Mouse (Mus musculus): Measurements from ENCODE around the gene Gm44805. TPM values are rescaled to one million over a fixed set of nuclear protein-coding genes. Genes with fewer than 3 reads are reported as not detected.

The Gm44805 gene
- total RNA-seq (2021), result not detected
- long read RNA-seq, experiment 1, result 0 reads
- long read RNA-seq, experiment 2, result 0 reads

DNA sequence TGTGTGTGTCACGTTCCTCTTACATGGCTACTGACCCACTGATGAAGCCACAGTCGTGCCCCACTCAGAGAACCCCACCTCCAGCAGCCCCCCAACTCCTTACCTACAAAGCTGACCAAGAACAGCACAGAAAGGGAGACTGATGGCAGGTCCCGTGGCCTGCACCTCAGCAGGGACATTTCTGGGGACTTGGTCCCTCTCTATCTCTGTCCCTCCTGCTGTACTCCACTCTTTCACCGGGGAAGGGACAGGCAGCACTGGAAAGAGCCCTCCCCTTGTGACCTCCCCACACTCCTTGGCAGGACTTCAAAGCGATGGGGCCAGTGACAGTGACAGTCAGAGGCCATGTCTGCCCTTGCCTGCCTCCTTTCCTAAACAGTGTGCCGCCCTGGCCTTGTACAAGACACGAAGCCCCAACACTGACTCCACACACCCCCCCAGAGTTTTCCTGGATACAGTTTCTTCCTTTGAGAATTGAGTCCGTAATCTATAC is at the start of gene Gm44805, which contains the start of gene Apoc4:
Gene Gm44805, minus strand, starts transcription at position 222 of the 493 bp plus-strand sequence.
Gene Apoc4, minus strand, starts transcription at position 278 of the 493 bp plus-strand sequence.
- Histone ChIP-seq H3K27ac (no peak within 1 kb of the TSS), H3K4me3 (no peak within 1 kb of the TSS)
- DNase-seq (ENCODE audit: low spot score in 2 of 2), result no peak
- TF ChIP-seq CTCF (conservative IDR thresholded peaks at IDR 0.05), result no peak

DNA sequence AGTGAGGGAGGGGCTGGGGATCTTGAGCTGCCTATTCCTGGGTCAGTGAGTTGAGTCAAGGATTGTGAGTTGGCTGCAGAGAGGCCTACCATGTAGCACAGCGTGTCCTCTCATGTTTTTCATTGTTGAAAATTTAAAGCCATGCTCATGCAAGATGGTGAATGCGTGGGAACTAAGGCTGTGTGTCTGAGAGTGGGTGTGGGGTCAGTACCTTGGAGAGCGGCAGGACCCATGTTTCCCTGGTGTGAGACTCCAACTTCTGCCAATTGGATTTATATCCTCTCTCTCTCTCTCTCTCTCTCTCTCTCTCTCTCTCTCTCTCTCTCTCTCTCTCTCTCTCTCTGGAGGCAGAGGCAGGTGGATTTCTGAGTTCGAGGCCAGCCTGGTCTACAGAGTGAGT is 45.3 kb upstream of the Gm44805 start:
- no peak for TF ChIP-seq CTCF (conservative IDR thresholded peaks at IDR 0.05)
- Histone ChIP-seq H3K4me3 (no peak overlapping the region), H3K27ac (no peak overlapping the region)
- no peak for DNase-seq (ENCODE audit: low spot score in 2 of 2)

GRCm38 (mm10) chr7:19724167-19724566 is 42.9 kb upstream of the Gm44805 start:
- no peak for TF ChIP-seq CTCF (conservative IDR thresholded peaks at IDR 0.05)
- Histone ChIP-seq H3K4me3 (no peak overlapping the region), H3K27ac (no peak overlapping the region)
- DNase-seq (ENCODE audit: low spot score in 2 of 2), result no peak

DNA sequence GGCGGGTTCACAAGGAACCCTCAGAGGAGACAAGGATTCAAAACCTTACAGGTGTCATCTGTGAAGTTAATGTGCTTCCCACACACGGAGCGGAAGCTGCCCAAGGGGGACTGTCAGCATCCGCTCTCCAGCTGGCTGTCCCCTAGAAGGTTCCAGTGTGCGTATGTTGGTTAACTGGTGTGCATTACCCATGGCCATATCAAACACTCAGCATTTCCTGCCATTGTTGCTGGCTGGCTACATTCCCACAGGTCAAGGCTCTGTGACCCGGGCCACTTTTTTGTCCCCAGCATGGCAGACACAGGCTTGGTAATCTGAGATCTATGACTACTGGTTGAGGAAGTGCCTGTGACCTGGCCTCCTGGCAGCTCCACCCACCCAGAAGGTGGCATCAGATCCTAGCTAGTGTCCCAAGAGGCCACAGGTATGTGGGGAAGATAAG is 41.6 kb upstream of the Gm44805 start:
- TF ChIP-seq CTCF (conservative IDR thresholded peaks at IDR 0.05), result no peak
- no peak overlapping the region for H3K27ac ChIP-seq
- no peak overlapping the region for H3K4me3 ChIP-seq
- no peak for DNase-seq (ENCODE audit: low spot score in 2 of 2)

DNA sequence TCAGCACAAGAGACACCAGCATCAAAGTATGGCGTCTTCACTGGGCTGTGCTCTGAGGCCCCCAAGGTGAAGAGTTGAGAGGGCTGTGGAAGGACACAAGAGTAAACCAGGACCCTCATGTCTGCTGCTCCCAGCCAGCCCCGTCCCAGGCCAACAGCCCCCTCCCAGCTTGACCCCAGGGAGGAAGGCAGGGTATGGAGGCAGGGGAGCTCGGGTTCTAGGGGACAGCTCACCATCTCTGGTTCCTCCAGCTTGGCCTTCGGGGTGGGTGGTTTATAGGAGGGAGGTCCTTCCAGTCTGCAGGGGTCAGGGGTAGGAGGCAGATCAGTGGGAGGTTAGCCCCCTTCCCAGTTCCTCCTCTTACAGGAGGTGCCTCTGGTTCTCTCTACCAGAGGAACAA is 38.0 kb upstream of the Gm44805 start:
- H3K4me3 ChIP-seq, result no peak overlapping the region
- H3K27ac ChIP-seq, result no peak overlapping the region
- TF ChIP-seq CTCF (conservative IDR thresholded peaks at IDR 0.05), result no peak
- DNase-seq (ENCODE audit: low spot score in 2 of 2), result no peak

- no peak for TF ChIP-seq CTCF (conservative IDR thresholded peaks at IDR 0.05)
- Histone ChIP-seq H3K27ac (no peak overlapping the region), H3K4me3 (no peak overlapping the region)
- no peak for DNase-seq (ENCODE audit: low spot score in 2 of 2)
Observed at GRCm38 (mm10) chr7:19718297-19718952, 37.2 kb upstream of the Gm44805 start.

DNA sequence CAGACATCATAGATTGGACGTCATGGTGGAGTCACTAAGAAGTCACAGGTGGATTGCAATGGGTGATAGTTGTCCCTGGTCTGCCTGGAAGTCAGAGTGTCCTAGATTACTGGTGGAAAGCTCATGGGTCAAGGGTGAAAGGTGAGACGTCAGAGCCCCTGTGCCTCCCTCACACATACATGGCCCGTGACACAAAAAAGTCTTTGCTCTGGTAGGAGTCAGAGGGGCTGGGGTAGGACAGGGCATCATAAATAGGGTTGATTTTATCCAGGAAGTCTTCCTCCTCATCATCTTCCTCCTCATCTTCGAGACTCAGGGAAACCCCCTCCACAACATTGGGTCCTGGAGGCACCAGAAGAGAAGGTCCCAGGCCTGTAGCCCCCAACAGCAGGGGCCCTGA is 36.1 kb upstream of the Gm44805 start:
- Histone ChIP-seq H3K27ac (no peak overlapping the region), H3K4me3 (no peak overlapping the region)
- no peak for TF ChIP-seq CTCF (conservative IDR thresholded peaks at IDR 0.05)
- DNase-seq (ENCODE audit: low spot score in 2 of 2), result no peak

DNA sequence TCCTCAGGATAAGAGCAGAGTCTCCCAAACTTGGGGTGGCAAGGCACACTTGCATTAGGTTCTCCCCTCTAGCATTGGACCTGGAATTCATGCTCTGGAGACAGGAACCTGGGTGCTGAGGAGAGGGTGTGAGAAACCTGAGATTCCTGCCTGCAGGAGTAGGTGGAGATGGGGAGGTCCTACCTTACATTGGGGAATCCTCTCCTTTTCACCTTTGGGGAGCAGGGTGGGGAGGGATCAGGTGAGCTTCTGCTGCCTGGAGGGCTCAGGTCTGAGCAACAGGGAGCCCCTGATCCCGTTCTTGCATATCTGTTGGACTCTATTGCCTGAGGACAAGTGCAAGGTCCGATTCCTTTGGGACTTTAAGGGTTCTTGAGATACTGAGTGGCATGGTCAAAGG is 35.6 kb upstream of the Gm44805 start:
- no peak for DNase-seq (ENCODE audit: low spot score in 2 of 2)
- H3K27ac ChIP-seq, result peak overlapping the region; percentile 90; the same call in 1 of the 2 replicates
- H3K4me3 ChIP-seq, result no peak overlapping the region
- TF ChIP-seq CTCF (conservative IDR thresholded peaks at IDR 0.05), result no peak

DNA sequence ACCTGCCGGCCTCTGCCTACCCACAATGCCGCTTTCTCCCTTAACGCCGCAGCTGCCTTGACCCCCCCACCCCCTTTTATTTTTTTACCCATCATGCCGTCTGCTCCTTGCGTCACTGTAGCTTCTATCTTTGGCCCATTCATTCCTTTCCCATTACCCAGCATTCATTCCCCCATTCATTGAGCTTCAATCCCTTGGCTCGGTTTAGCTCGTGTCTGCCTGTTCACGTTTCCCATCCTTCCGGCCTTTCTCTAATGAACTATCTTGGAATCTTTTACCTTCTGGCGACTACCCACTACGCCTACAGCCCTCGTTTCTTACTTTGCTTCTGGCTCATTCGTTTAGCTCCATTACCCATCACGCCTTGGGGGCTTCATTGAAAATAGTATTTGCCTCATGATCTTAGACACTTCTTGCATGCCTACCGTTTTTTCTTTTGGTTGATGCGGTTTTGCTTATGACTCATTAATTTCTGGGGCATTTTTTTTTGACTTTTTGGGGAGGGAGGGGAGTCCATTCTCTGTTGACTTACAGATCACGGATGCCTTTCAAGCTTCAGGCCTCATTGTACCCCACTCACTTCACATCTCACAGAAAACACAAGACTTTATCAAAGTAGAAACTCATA is 34.9 kb upstream of the Gm44805 start:
- Histone ChIP-seq H3K4me3 (peak overlapping the region; percentile 53), H3K27ac (peak overlapping the region; percentile 90)
- no peak for DNase-seq (ENCODE audit: low spot score in 2 of 2)
- TF ChIP-seq CTCF (conservative IDR thresholded peaks at IDR 0.05), result no peak

GRCm38 (mm10) chr7:19715239-19716054 is 34.2 kb upstream of the Gm44805 start, which contains the start of gene Tomm40:
Tomm40 (minus strand) TSS chr7:19715438.
- DNase-seq (ENCODE audit: low spot score in 2 of 2), result peak; percentile 97 to 100
- TF ChIP-seq CTCF (conservative IDR thresholded peaks at IDR 0.05), result no peak; the same call in 1 of the 2 replicates
- peak within 1 kb of the TSS; percentile 95 for H3K4me3 ChIP-seq
- peak within 1 kb of the TSS; percentile 95 for H3K27ac ChIP-seq

- DNase-seq (ENCODE audit: low spot score in 2 of 2), result peak in 1 of 2 experiments; percentile 31
- no peak for TF ChIP-seq CTCF (conservative IDR thresholded peaks at IDR 0.05)
- H3K4me3 ChIP-seq, result peak overlapping the region; percentile 95
- peak overlapping the region; percentile 95 for H3K27ac ChIP-seq
Observed at GRCm38 (mm10) chr7:19714836-19715235, 33.6 kb upstream of the Gm44805 start.

DNA sequence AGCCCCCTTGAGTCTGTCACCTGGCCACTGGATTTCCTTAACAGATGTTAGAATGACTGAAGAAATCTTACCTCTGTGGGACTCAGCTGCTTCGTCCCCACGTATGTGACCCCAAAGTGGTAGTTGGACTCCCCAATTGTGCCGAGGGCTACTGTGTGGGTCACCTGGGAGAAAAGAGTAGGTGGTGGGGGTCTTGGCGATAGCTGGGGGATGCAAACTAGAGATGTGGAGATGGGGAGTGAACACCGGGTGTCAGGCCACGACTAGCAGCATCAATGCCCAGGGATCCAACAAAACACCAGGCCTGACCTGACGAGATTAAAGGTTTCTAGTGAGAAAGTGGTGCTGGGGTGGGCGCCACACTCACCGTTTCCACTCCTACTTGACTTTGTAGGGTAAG is 32.4 kb upstream of the Gm44805 start:
- TF ChIP-seq CTCF (conservative IDR thresholded peaks at IDR 0.05), result no peak
- Histone ChIP-seq H3K27ac (no peak overlapping the region), H3K4me3 (no peak overlapping the region)
- no peak for DNase-seq (ENCODE audit: low spot score in 2 of 2)

- Histone ChIP-seq H3K27ac (no peak overlapping the region), H3K4me3 (no peak overlapping the region)
- peak in 1 of 2 experiments; percentile 38 for DNase-seq (ENCODE audit: low spot score in 2 of 2)
- TF ChIP-seq CTCF (conservative IDR thresholded peaks at IDR 0.05), result peak; percentile 72
Observed at GRCm38 (mm10) chr7:19713196-19713595, 32.0 kb upstream of the Gm44805 start.
